Mouse (Mus musculus) limb, embryonic 14.5 days (tissue): ENCODE measurements at regions not wholly inside any gene's neighbourhood (a gene's known extent, or its start where the extent isn't known, plus 50 kb on each side); places are given as distances from the start of the nearest gene placed in this dataset.

Experiments used
- ATAC-seq: fragments of 200-750 bp; cut with Nextera tagmentation; 2 replicates; pipeline ENCODE4 v1.8.0; 2017; ENCODE audit warnings: low read depth, moderate number of reproducible peaks, moderate TSS enrichment; ENCODE audit not compliant: low FRiP score
- DNase-seq: peaks from one replicate; pipeline ENCODE4 v3.0.0-alpha.2; 2015; ENCODE audit warnings: low spot score
- H3K27ac ChIP-seq: fragments of 300-500 bp; sonication (generic); replicated peaks from 2 replicates; pipeline ENCODE4 v1.5.1; 2014; ENCODE audit warnings: low read depth, mild to moderate bottlenecking, low read length, moderate library complexity, mixed read lengths
- H3K27me3 ChIP-seq: fragments of 300-500 bp; sonication (generic); 2 replicates; pipeline ENCODE4 v1.6.1; 2014; ENCODE audit warnings: low read length, mixed read lengths; ENCODE audit not compliant: control insufficient read depth, insufficient read depth
- H3K36me3 ChIP-seq: fragments of 300-500 bp; sonication (generic); 2 replicates; pipeline ENCODE4 v1.6.1; 2014; ENCODE audit warnings: mild to moderate bottlenecking, low read length, moderate library complexity, mixed read lengths; ENCODE audit not compliant: control insufficient read depth, insufficient read depth
- H3K4me1 ChIP-seq: fragments of 300-500 bp; sonication (generic); 2 replicates; pipeline ENCODE4 v1.6.1; 2014; ENCODE audit warnings: antibody characterized with exemption, low read length, mixed read lengths; ENCODE audit not compliant: control insufficient read depth, insufficient read depth
- H3K4me2 ChIP-seq: fragments of 300-500 bp; sonication (generic); replicated peaks from 2 replicates; pipeline ENCODE4 v1.6.1; 2014; ENCODE audit warnings: low read depth, mild to moderate bottlenecking, low read length, moderate library complexity; ENCODE audit not compliant: severe bottlenecking
- H3K4me3 ChIP-seq: fragments of 300-500 bp; sonication (generic); replicated peaks from 2 replicates; pipeline ENCODE4 v1.5.1; 2014; ENCODE audit warnings: low read length
- H3K9ac ChIP-seq: fragments of 300-500 bp; sonication (generic); 2 replicates; pipeline ENCODE4 v1.6.1; 2014; ENCODE audit warnings: mild to moderate bottlenecking, low read depth, low read length, moderate library complexity; ENCODE audit not compliant: severe bottlenecking
- H3K9me3 ChIP-seq: fragments of 300-500 bp; sonication (generic); 2 replicates; pipeline ENCODE4 v1.6.1; 2016; ENCODE audit warnings: low read length; ENCODE audit not compliant: control insufficient read depth
- POLR2A ChIP-seq: fragments of 200-500 bp; IDR thresholded peaks from 2 replicates; pipeline ENCODE4 v1.8.0; 2012; ENCODE audit warnings: inconsistent platforms, mild to moderate bottlenecking, moderate library complexity, borderline replicate concordance; ENCODE audit not compliant: insufficient read depth, insufficient read length; ENCODE audit errors: extremely low read depth
- WGBS: fragments of 180-500 bp; shearing (Covaris S2); extraction: QIAGEN DNeasy Blood & Tissue Kit; methylation state at CpG from one replicate; pipeline ENCODE4 v1.1.7; 2014; 5-methylcytosine and 5-hydroxymethylcytosine counted together

- Histone ChIP-seq H3K36me3 (no peaks in the 10 kb centered on the region), H3K27ac (no peak overlapping the region), H3K4me2 (no peak overlapping the region), H3K4me3 (no peak overlapping the region), H3K9me3 (no peaks in the 10 kb centered on the region), H3K4me1 (peaks cover 23% of the 10 kb centered on the region), H3K27me3 (no peaks in the 10 kb centered on the region), H3K9ac (no peak overlapping the region)
- no peak for ATAC-seq
- 78% methylated on average over 10 of the region's 10 CpGs for WGBS
- no peak for TF ChIP-seq POLR2A
- no peak for DNase-seq
Observed at GRCm38 (mm10) chr1:90475060-90475813, 127.5 kb upstream of the Cops8 start.

- Histone ChIP-seq H3K4me2 (no peak overlapping the region), H3K27ac (no peak overlapping the region), H3K27me3 (no peaks in the 10 kb centered on the region), H3K4me1 (peaks cover 25% of the 10 kb centered on the region), H3K36me3 (no peaks in the 10 kb centered on the region), H3K9me3 (no peaks in the 10 kb centered on the region), H3K9ac (no peak overlapping the region), H3K4me3 (no peak overlapping the region)
- ATAC-seq (no peak), DNase-seq (no peak)
- TF ChIP-seq POLR2A: no peak
- 21% methylated on average over 9 of the region's 9 CpGs for WGBS
Observed at GRCm38 (mm10) chr1:90476556-90477243, 126.1 kb upstream of the Cops8 start.

- H3K36me3 ChIP-seq: no peaks in the 10 kb centered on the region
- H3K9me3 ChIP-seq: no peaks in the 10 kb centered on the region
- peaks cover 33% of the 10 kb centered on the region for H3K4me1 ChIP-seq
- DNase-seq: no peak
- 95% methylated on average over 2 of the region's 2 CpGs for WGBS
- no peak overlapping the region for H3K4me2 ChIP-seq
- no peaks in the 10 kb centered on the region for H3K27me3 ChIP-seq
- H3K27ac ChIP-seq: no peak overlapping the region
- H3K9ac ChIP-seq: no peak overlapping the region
- TF ChIP-seq POLR2A: no peak
- H3K4me3 ChIP-seq: no peak overlapping the region
- no peak for ATAC-seq
Observed at GRCm38 (mm10) chr1:90478839-90479238, 123.9 kb upstream of the Cops8 start.

GRCm38 (mm10) chr1:90481247-90481646 lies 121.5 kb upstream of the Cops8 start:
- no peak overlapping the region for H3K4me3 ChIP-seq
- H3K4me2 ChIP-seq: peak overlapping the region; percentile 13
- peak; percentile 70 for DNase-seq
- H3K4me1 ChIP-seq: peaks cover 33% of the 10 kb centered on the region
- no peaks in the 10 kb centered on the region for H3K9me3 ChIP-seq
- peak overlapping the region; percentile 84 for H3K27ac ChIP-seq
- peak; percentile 87 for ATAC-seq
- H3K27me3 ChIP-seq: no peaks in the 10 kb centered on the region
- WGBS: 16% methylated on average over 5 of the region's 5 CpGs
- no peak for TF ChIP-seq POLR2A
- no peak overlapping the region for H3K9ac ChIP-seq
- H3K36me3 ChIP-seq: no peaks in the 10 kb centered on the region

- Histone ChIP-seq H3K9ac (no peak overlapping the region), H3K27ac (peak overlapping the region; percentile 84), H3K36me3 (no peaks in the 10 kb centered on the region), H3K27me3 (no peaks in the 10 kb centered on the region), H3K4me2 (no peak overlapping the region; the same call in 1 of the 2 replicates), H3K4me1 (peaks cover 28% of the 10 kb centered on the region), H3K4me3 (no peak overlapping the region), H3K9me3 (no peaks in the 10 kb centered on the region)
- ATAC-seq (peak; percentile 75), DNase-seq (peak; percentile 76)
- 17% methylated on average over 5 of the region's 5 CpGs for WGBS
- TF ChIP-seq POLR2A: no peak
Observed at GRCm38 (mm10) chr1:90481708-90482107, 121.1 kb upstream of the Cops8 start.
